Mouse (Mus musculus) midbrain, embryonic 13.5 days (tissue): ENCODE measurements around the gene Papss2. TPM values are rescaled to one million over a fixed set of nuclear protein-coding genes. Genes with fewer than 3 reads are reported as not detected.
A peak's percentile ranks its signal among the peaks of the same experiment; 100 is the strongest.

Experiments used
- ATAC-seq: fragments of 200-750 bp; cut with Nextera tagmentation; 2 replicates; pipeline ENCODE4 v1.8.0; 2017; ENCODE audit warnings: mild to moderate bottlenecking, moderate TSS enrichment, moderate library complexity
- H3K27ac ChIP-seq: fragments of 300-500 bp; sonication (generic); 2 replicates; pipeline ENCODE4 v1.5.1; 2015; ENCODE audit warnings: inconsistent platforms, mild to moderate bottlenecking, moderate library complexity
- H3K27me3 ChIP-seq: fragments of 300-500 bp; sonication (generic); 2 replicates; pipeline ENCODE4 v1.6.1; 2015; ENCODE audit warnings: mild to moderate bottlenecking, inconsistent platforms
- H3K36me3 ChIP-seq: fragments of 300-500 bp; sonication (generic); 2 replicates; pipeline ENCODE4 v1.6.1; 2015; ENCODE audit warnings: mild to moderate bottlenecking, inconsistent platforms
- H3K4me1 ChIP-seq: fragments of 300-500 bp; sonication (generic); replicated peaks from 2 replicates; pipeline ENCODE4 v1.6.1; 2015; ENCODE audit warnings: inconsistent platforms
- H3K4me2 ChIP-seq: fragments of 300-500 bp; sonication (generic); replicated peaks from 2 replicates; pipeline ENCODE4 v1.6.1; 2015; ENCODE audit warnings: moderate library complexity, mild to moderate bottlenecking, inconsistent platforms
- H3K4me3 ChIP-seq: fragments of 300-500 bp; sonication (generic); replicated peaks from 2 replicates; pipeline ENCODE4 v1.5.1; 2015; ENCODE audit warnings: mild to moderate bottlenecking, inconsistent platforms
- H3K9ac ChIP-seq: fragments of 300-500 bp; sonication (generic); replicated peaks from 2 replicates; pipeline ENCODE4 v1.6.1; 2015; ENCODE audit warnings: mild to moderate bottlenecking, inconsistent platforms
- H3K9me3 ChIP-seq: fragments of 300-500 bp; sonication (generic); 2 replicates; pipeline ENCODE4 v1.6.1; 2016; ENCODE audit warnings: mild to moderate bottlenecking, inconsistent platforms
- WGBS: fragments of 180-500 bp; shearing (Covaris S2); methylation state at CpG from one replicate; pipeline ENCODE4 v1.1.7; 2015; 5-methylcytosine and 5-hydroxymethylcytosine counted together
- polyA plus RNA-seq: library from polyadenylated mRNA; unstranded; fragments of >200 nt; fragmentation: Nextera tagmentation; extraction: Ambion mirVana; gene quantifications from 2 replicates; pipeline ENCODE4 v1.2.1, GENCODE M21; 2015

Papss2 gene
- 0.39 and 0.41 TPM in 2 replicates for polyA plus RNA-seq

DNA sequence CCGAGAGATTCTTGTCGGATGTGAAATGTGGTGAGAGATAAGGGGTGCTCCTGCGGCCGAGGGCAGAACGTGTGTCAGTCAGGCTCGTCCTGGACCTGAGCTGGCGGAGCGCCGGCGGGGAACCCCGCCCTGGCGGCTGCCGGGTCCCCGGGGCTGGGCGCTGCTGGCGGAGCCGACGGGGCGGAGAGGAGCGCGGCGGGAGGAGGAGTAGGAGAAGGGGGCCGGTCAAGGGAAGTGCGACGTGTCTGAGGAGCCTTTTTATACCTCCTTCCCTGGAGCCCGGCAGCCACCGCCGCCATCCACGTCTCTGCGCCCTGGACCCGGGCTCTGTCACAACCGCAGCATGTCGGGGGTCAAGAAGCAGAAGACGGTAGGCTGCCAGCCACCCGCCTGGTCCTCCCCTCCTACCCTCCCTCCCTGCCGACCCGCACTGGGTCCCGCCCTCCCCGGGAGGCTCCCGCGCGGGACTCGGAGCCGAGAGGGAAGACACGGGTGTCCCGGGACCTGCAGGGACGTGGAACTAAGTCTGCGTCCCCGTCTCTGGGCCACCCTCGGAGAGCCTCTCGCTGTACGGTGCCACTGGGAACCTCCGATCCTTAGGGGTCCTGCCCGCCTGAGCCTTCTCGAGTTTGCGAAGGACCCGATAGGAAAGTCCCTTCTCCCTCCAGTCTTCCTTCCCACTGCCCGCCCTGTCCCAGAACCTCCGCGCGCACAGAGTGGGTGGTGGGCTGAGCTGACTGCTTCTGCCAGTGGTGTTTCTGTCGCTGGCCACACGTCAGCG lies at the start of gene Papss2:
Gene Papss2, plus strand, starts transcription at position 285 of the 781 bp plus-strand sequence.
- peak within 1 kb of the TSS; percentile 86 for H3K4me2 ChIP-seq
- H3K27me3 ChIP-seq, result peaks cover 44% of the 10 kb centered on the region
- H3K4me1 ChIP-seq, result peaks cover 11% of the 10 kb centered on the region
- H3K9ac ChIP-seq, result peak within 1 kb of the TSS; percentile 59
- WGBS, result under 1% methylated on average over 58 of the region's 64 CpGs
- no peak within 1 kb of the TSS for H3K27ac ChIP-seq
- H3K9me3 ChIP-seq, result no peaks in the 10 kb centered on the region
- ATAC-seq, result peak; percentile 86
- H3K4me3 ChIP-seq, result peak within 1 kb of the TSS; percentile 54
- no peaks in the 10 kb centered on the region for H3K36me3 ChIP-seq

GRCm38 (mm10) chr19:32547396-32547795 lies 48.2 kb upstream of the Papss2 start:
- no peak overlapping the region for H3K9ac ChIP-seq
- WGBS, result 83% methylated on average over 3 of the region's 3 CpGs

DNA sequence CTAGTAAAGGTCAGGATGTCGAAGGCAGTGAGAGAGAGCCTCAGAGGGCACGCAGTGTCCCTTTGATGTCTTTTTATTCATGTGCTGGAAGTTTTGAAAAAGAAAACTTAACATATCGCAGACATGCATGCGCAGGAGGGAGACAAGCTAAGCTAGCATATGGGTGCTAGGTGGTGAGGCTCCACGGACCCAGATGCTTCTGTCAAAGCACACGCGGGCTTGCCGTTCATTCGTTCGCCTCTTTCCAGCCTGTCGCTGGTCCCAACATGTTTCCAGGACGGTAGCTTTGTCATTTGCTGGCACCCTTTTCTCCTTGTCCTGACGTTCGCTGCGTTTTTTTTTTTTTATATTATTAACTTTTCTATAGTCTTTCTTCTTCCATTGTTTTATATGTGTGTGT lies 47.4 kb upstream of the Papss2 start:
- H3K4me2 ChIP-seq, result no peak overlapping the region
- no peak overlapping the region for H3K9ac ChIP-seq
- no peaks in the 10 kb centered on the region for H3K9me3 ChIP-seq
- H3K27ac ChIP-seq, result no peak overlapping the region
- 92% methylated on average over 15 of the region's 15 CpGs for WGBS
- H3K27me3 ChIP-seq, result no peaks in the 10 kb centered on the region
- H3K36me3 ChIP-seq, result no peaks in the 10 kb centered on the region
- H3K4me1 ChIP-seq, result no peaks in the 10 kb centered on the region
- H3K4me3 ChIP-seq, result no peak overlapping the region
- no peak for ATAC-seq

More at GRCm38 (mm10) chr19:32547396-32547795, 48.2 kb upstream of the Papss2 start:
- no peak overlapping the region for H3K4me3 ChIP-seq
- ATAC-seq, result no peak
- H3K36me3 ChIP-seq, result no peaks in the 10 kb centered on the region
- no peak overlapping the region for H3K4me2 ChIP-seq
- no peak overlapping the region for H3K27ac ChIP-seq
- H3K4me1 ChIP-seq, result no peaks in the 10 kb centered on the region
- no peaks in the 10 kb centered on the region for H3K27me3 ChIP-seq
- no peaks in the 10 kb centered on the region for H3K9me3 ChIP-seq

DNA sequence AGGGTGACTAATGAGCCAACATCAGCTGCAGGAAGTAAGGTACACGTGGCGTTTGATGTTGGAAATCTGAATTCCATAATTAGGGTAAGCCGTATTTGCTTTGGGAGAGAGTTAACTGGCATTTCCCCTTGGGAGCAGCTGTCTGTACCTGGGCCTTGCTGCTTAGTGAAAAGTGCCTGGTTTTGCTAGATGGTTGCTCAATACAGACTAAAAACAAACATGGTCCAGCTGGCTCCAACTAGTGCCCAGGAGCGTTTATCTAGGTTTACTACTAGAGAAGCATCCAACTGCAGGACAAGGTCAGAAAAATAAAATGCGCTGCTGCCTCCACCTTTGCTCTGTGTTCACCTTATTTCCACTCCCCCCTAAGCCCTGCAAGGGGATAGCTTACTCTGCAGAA lies 45.1 kb upstream of the Papss2 start:
- Histone ChIP-seq H3K27ac (no peak overlapping the region), H3K4me3 (no peak overlapping the region), H3K36me3 (no peaks in the 10 kb centered on the region), H3K9me3 (no peaks in the 10 kb centered on the region), H3K4me1 (peaks cover 5% of the 10 kb centered on the region; the same call in 1 of the 2 replicates), H3K9ac (no peak overlapping the region), H3K27me3 (no peaks in the 10 kb centered on the region), H3K4me2 (no peak overlapping the region)
- ATAC-seq, result no peak
- 77% methylated on average over 5 of the region's 5 CpGs for WGBS

GRCm38 (mm10) chr19:32551442-32551841 lies 44.1 kb upstream of the Papss2 start:
- H3K9ac ChIP-seq, result no peak overlapping the region
- H3K36me3 ChIP-seq, result no peaks in the 10 kb centered on the region
- H3K27me3 ChIP-seq, result no peaks in the 10 kb centered on the region
- ATAC-seq, result no peak
- no peaks in the 10 kb centered on the region for H3K9me3 ChIP-seq
- no peak overlapping the region for H3K4me3 ChIP-seq
- H3K4me2 ChIP-seq, result no peak overlapping the region
- WGBS, result 73% methylated on average over 3 of the region's 3 CpGs
- H3K27ac ChIP-seq, result no peak overlapping the region
- peaks cover 6% of the 10 kb centered on the region; the same call in 1 of the 2 replicates for H3K4me1 ChIP-seq

DNA sequence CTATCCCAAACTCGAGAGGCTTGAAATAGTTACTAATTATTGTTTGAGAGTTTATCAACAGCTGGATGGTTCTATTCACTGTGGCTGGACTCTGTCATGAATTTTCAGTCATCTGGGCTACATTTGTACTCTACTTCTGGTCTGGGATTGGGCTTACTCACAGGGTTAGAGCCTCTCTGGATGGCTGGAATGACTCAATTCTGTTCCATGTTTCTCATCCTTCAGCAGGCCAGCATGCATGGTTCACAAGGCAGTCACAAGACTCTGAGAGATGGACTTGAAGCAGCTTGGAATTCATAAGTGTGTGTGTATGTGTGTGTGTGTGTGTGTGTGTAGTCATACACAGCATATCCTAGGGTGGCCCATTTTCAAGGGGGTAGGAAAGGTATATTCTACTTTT lies 43.5 kb upstream of the Papss2 start:
- no peak overlapping the region for H3K4me2 ChIP-seq
- H3K4me1 ChIP-seq, result peaks cover 6% of the 10 kb centered on the region; the same call in 1 of the 2 replicates
- H3K9ac ChIP-seq, result no peak overlapping the region
- H3K4me3 ChIP-seq, result no peak overlapping the region
- no peaks in the 10 kb centered on the region for H3K9me3 ChIP-seq
- no peaks in the 10 kb centered on the region for H3K27me3 ChIP-seq
- ATAC-seq, result no peak
- WGBS, result 67% methylated on average over 1 of the region's 1 CpGs
- no peak overlapping the region for H3K27ac ChIP-seq
- H3K36me3 ChIP-seq, result no peaks in the 10 kb centered on the region

DNA sequence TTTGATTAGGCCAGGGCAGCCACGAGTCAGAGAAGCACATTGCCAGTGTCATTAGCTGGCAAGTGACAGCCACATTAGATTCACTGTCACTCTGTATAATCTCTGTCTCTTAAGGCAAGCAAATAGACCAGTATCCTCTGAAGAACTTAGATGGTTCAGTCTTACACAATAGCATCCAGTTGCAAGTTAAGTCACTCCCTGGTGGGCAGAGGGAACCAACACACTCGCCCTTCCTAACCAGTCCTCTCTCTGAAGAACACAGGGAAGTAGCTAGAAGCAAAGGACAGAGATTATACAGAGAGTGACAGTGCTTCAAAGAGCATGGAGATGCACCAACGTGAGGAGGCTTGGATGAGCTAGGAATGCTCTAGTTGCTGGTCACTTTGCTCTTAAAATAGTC lies 42.3 kb upstream of the Papss2 start:
- H3K4me1 ChIP-seq, result peaks cover 6% of the 10 kb centered on the region; the same call in 1 of the 2 replicates
- no peak overlapping the region for H3K4me2 ChIP-seq
- no peaks in the 10 kb centered on the region for H3K36me3 ChIP-seq
- no peaks in the 10 kb centered on the region for H3K27me3 ChIP-seq
- H3K4me3 ChIP-seq, result no peak overlapping the region
- H3K9ac ChIP-seq, result no peak overlapping the region
- ATAC-seq, result no peak
- H3K27ac ChIP-seq, result no peak overlapping the region
- H3K9me3 ChIP-seq, result no peaks in the 10 kb centered on the region
- WGBS, result 72% methylated on average over 3 of the region's 3 CpGs

DNA sequence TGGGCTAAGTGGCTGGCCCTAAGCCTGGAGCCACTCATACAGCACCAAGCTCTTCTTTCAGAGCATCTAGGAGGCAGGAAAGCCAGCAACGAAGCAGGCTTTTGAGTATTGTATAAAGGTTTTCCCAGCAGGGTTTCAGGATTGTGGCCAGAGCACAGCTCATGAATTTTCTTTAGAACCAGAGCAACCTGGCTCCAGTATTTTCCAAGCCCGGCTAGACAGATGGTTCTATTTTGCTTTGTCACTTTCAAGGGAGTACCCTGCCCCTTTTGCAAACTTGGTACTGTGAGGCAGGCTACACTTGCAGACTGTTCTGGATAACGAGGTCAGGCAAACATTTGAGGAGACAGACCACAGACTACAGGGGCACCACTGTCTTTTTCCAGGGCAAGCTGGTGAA lies 40.3 kb upstream of the Papss2 start:
- H3K36me3 ChIP-seq, result no peaks in the 10 kb centered on the region
- peaks cover 6% of the 10 kb centered on the region; the same call in 1 of the 2 replicates for H3K4me1 ChIP-seq
- no peak overlapping the region for H3K27ac ChIP-seq
- H3K27me3 ChIP-seq, result no peaks in the 10 kb centered on the region
- H3K4me3 ChIP-seq, result no peak overlapping the region
- H3K9me3 ChIP-seq, result no peaks in the 10 kb centered on the region
- ATAC-seq, result no peak
- no peak overlapping the region for H3K4me2 ChIP-seq
- WGBS, result 25% methylated on average over 3 of the region's 3 CpGs
- H3K9ac ChIP-seq, result no peak overlapping the region

DNA sequence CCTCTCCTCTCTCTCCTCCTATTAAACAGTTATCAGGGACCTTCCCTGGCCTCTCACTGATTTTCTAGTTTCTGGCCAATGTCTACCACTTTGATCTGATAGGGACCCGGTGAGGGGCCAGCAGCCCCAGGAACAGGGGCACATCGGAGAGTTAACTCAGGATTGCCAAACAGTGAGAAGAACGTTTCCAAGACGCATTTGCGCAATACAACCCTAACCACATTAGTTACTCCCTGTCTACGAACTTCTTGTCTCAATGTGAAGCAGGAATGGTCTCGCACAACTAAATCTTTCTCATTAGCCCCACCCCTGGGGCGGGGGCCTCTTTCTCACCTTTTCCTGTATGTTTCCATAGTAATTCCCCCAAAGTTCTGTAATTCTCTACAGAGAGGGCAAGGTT lies 28.6 kb upstream of the Papss2 start:
- Histone ChIP-seq H3K4me2 (no peak overlapping the region), H3K36me3 (no peaks in the 10 kb centered on the region), H3K4me1 (no peaks in the 10 kb centered on the region), H3K9me3 (no peaks in the 10 kb centered on the region), H3K4me3 (no peak overlapping the region), H3K9ac (no peak overlapping the region), H3K27me3 (no peaks in the 10 kb centered on the region), H3K27ac (no peak overlapping the region)
- no peak for ATAC-seq
- whole genome bisulfite sequencing, result 92% methylated on average over 8 of the region's 8 CpGs

GRCm38 (mm10) chr19:32567447-32567846 lies 28.1 kb upstream of the Papss2 start:
- 91% methylated on average over 5 of the region's 5 CpGs for WGBS
- Histone ChIP-seq H3K4me2 (no peak overlapping the region), H3K4me3 (no peak overlapping the region), H3K27me3 (no peaks in the 10 kb centered on the region), H3K9ac (no peak overlapping the region), H3K4me1 (no peaks in the 10 kb centered on the region), H3K9me3 (no peaks in the 10 kb centered on the region), H3K36me3 (no peaks in the 10 kb centered on the region), H3K27ac (no peak overlapping the region)
- no peak for ATAC-seq

DNA sequence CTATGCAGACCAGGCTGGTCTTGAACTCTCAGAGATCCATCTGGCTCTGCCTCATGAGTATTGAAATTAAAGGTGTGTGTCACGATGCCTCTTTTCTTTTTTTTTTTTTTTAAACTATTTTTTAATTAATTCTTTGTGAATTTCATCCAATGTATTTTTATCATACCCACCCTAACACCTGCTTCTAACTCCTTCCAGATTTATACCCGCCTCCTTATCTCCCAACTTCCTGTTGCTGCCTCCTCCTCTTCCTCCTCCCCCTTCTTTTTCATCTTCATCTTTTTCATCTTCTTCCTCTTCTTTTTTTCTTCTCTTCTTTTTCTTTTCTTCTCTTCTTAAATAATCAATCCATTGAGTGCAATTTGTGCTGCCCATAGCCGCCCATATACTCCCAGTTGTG lies 27.1 kb upstream of the Papss2 start:
- WGBS, result 93% methylated on average over 3 of the region's 3 CpGs

GRCm38 (mm10) chr19:32568961-32569653 lies 26.5 kb upstream of the Papss2 start:
- no peak for ATAC-seq
- Histone ChIP-seq H3K4me2 (no peak overlapping the region), H3K4me3 (no peak overlapping the region), H3K36me3 (no peaks in the 10 kb centered on the region), H3K27ac (no peak overlapping the region), H3K4me1 (no peaks in the 10 kb centered on the region), H3K9ac (no peak overlapping the region), H3K9me3 (no peaks in the 10 kb centered on the region), H3K27me3 (no peaks in the 10 kb centered on the region)
- WGBS, result 86% methylated on average over 3 of the region's 3 CpGs

More for the DNA sequence above, 27.1 kb upstream of the Papss2 start:
- Histone ChIP-seq H3K27me3 (no peaks in the 10 kb centered on the region), H3K4me3 (no peak overlapping the region), H3K36me3 (no peaks in the 10 kb centered on the region), H3K27ac (no peak overlapping the region), H3K9me3 (no peaks in the 10 kb centered on the region), H3K4me1 (no peaks in the 10 kb centered on the region), H3K4me2 (no peak overlapping the region), H3K9ac (no peak overlapping the region)
- ATAC-seq, result no peak
